Mouse (Mus musculus) adrenal gland, postnatal 0 days (tissue): ENCODE results near the gene Cdh1. TPM values are rescaled to one million over a fixed set of nuclear protein-coding genes. Genes with fewer than 3 reads are reported as not detected.

Experiments used
- polyA plus RNA-seq: library from polyadenylated mRNA; unstranded; fragments of >200 nt; fragmentation: Nextera tagmentation; extraction: Ambion mirVana; gene quantifications from 2 replicates; pipeline ENCODE4 v1.2.1, GENCODE M21; 2015

Cdh1 gene
- 1.1 and 3.1 TPM in 2 replicates for polyA plus RNA-seq

DNA sequence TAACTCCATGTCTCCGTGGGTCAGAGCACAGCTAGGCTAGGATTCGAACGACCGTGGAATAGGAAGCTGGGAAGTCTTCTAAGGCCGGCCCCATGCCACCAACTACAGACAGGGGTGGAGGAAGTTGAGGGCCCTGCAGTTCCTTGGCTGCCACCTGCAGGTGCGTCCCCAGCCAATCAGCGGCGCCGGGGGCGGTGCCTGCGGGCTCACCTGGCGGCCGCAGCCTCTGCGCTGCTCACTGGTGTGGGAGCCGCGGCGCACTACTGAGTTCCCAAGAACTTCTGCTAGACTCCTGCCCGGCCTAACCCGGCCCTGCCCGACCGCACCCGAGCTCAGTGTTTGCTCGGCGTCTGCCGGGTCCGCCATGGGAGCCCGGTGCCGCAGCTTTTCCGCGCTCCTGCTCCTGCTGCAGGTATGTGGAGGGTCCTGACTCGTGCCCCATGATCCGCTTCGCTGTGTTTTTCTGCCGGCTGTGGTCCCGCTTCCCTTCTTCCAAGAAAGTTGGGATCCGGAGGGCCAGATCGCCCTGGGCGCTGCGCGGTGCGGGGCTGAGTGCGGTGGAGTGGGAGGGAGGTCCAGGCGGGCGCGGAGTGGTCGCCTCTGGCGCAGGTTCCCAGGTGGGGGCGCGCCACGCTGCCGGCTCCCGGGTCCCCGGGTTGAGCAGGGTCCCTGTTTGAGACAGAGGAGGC is at the start of gene Cdh1:
Gene Cdh1 (plus strand): TSS at position 221 of the 689 bp plus-strand sequence.

DNA sequence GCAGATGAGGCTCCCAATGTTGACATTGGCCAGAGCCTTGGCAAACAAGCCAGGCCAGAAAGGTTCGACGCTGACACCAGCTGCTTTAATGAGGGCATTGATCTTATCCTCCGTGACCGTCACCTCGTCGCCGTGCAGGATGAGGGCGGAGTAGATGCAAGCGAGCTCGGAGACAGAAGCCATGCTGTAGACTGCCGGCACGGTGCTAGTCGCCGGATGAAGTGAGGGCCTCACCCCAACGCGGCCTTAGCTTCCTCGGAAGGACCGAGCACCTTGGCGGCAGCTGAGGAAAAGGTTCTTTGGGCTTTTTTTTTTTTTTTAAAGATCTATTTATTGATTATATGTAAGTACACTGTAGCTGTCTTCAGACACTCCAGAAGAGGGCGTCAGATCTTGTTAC is 30.0 kb upstream of the Cdh1 start, which contains the start of gene Gm10073:
Gene Gm10073 (minus strand): TSS at position 294 of the 400 bp plus-strand sequence.

GRCm38 (mm10) chr8:106682971-106683668 is 80.0 kb downstream of the Cdh1 start, which contains the start of gene Tango6:
Gene Tango6, plus strand, starts transcription at chr8:106683068.

Other genes with a start within 250 kb of the Cdh1 start
- 13.4 and 15.4 TPM in 2 replicates for gene Zfp90, start 188.0 kb upstream of the Cdh1 start, polyA plus RNA-seq
- gene 6030452D12Rik, start 102.8 kb upstream of the Cdh1 start, polyA plus RNA-seq = not detected in 2 replicates
- gene Cdh3, start 92.5 kb upstream of the Cdh1 start, polyA plus RNA-seq = 2.3 and 3.6 TPM in 2 replicates
- gene Gm10073, start 29.9 kb upstream of the Cdh1 start, polyA plus RNA-seq = 11.9 and 19.6 TPM in 2 replicates
- gene Tango6, start 79.7 kb downstream of the Cdh1 start, polyA plus RNA-seq = 5.4 TPM in 2 replicates